Mouse (Mus musculus) heart, embryonic 10.5 days (tissue): ENCODE data around the gene Gm28053. TPM values are rescaled to one million over a fixed set of nuclear protein-coding genes. Genes with fewer than 3 reads are reported as not detected.

Experiments used
- DNase-seq: peaks from one replicate; pipeline ENCODE4 v3.0.0-alpha.2; 2017; ENCODE audit warnings: low spot score
- H3K27ac ChIP-seq: fragments of 300-500 bp; sonication (generic); 2 replicates; pipeline ENCODE4 v1.5.1; 2016; ENCODE audit warnings: mild to moderate bottlenecking
- H3K27me3 ChIP-seq: fragments of 300-500 bp; sonication (generic); 2 replicates; pipeline ENCODE4 v1.6.1; 2016; ENCODE audit warnings: mild to moderate bottlenecking; ENCODE audit not compliant: poor library complexity, insufficient read depth, severe bottlenecking
- H3K36me3 ChIP-seq: fragments of 300-500 bp; sonication (generic); 2 replicates; pipeline ENCODE4 v1.6.1; 2016; ENCODE audit warnings: mild to moderate bottlenecking, moderate library complexity
- H3K4me1 ChIP-seq: fragments of 300-500 bp; sonication (generic); 2 replicates; pipeline ENCODE4 v1.6.1; 2016; ENCODE audit warnings: mild to moderate bottlenecking
- H3K4me3 ChIP-seq: fragments of 300-500 bp; sonication (generic); 2 replicates; pipeline ENCODE4 v1.5.1; 2016; ENCODE audit warnings: mild to moderate bottlenecking, moderate library complexity
- H3K9me3 ChIP-seq: fragments of 300-500 bp; sonication (generic); 2 replicates; pipeline ENCODE4 v1.6.1; 2016; ENCODE audit warnings: mild to moderate bottlenecking, moderate library complexity
- WGBS: fragments of 180-500 bp; shearing (Covaris S2); methylation state at CpG from one replicate; pipeline ENCODE4 v1.1.7; 2016; 5-methylcytosine and 5-hydroxymethylcytosine counted together
- polyA plus RNA-seq: library from polyadenylated mRNA; unstranded; fragments of >200 nt; fragmentation: Nextera tagmentation; extraction: Ambion mirVana; gene quantifications from 2 replicates; pipeline ENCODE4 v1.2.1, GENCODE M21; 2016

Gm28053 gene
- polyA plus RNA-seq, 1 experiment from 2014 or later = 1.9 TPM

DNA sequence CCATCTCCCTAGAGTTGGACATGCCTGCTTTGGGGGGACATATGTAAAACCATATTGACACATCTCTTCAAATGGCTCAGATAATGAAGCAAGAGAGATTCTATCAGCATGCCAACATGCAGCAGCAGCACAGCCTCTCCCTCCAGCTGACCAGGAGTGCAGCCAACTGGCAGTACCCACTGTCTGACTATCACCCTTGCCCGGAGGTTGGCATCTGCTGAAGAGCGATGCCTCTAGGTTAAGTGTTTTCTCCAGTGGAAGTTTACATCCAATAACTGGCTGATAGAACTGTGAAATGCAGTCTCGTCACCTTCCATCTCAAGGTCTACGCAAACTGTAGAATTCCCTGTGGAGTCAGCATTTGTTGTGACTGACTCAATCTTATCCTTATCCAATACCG lies 19.3 kb downstream of the Gm28053 start:
- Histone ChIP-seq H3K4me3 (no peak overlapping the region), H3K27ac (no peak overlapping the region), H3K4me1 (peaks cover 15% of the 10 kb centered on the region), H3K9me3 (no peaks in the 10 kb centered on the region), H3K27me3 (peaks cover 21% of the 10 kb centered on the region), H3K36me3 (peaks cover 3% of the 10 kb centered on the region; the same call in 1 of the 2 replicates)
- 73% methylated on average over 5 of the region's 5 CpGs for WGBS
- no peak for DNase-seq

DNA sequence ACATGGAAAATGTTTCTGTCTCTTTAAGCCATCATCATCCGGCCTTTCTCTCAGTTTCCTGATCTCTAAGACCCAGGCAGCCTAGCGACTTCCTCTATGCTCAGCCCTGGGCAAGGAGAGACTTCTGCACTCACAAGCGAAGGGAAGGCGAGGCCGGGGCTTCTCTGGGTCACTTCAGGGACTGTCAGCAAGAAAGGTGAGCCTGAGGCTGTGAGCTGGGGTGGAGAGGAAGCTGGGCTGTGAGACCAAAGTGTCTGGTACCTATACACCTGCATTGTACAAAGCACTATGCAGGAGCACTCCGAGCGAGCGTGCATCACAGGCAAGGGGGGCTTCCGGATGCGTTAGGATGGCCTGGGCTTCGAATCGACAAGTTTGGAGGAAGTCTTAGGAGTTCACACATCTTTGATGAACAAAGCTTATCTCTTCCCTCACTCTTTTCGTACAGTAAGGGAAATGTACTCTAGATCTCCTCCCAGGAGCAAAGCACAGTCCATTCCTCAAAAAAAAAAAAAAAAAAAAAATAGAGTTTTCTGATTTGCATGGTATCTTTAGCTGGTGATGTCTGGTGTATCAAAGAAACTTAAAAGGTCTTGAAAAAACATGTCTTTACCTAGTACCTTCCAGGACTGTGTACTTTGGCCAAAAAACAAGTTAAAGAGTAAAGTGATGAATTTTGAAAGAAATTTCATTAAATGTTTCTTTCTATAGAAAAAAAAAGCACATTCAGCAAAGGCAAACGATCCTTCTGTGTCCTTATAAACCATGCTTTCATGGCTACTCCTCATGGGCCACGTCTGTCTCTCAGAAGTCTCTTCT lies 20.8 kb downstream of the Gm28053 start, which contains the start of gene Gimap1:
TSS of gene Gimap1 (plus strand) at position 94 of the 819 bp plus-strand sequence.
- H3K9me3 ChIP-seq = no peaks in the 10 kb centered on the region
- DNase-seq = peak; percentile 73
- H3K4me1 ChIP-seq = peaks cover 19% of the 10 kb centered on the region
- 58% methylated on average over 15 of the region's 15 CpGs for WGBS
- H3K36me3 ChIP-seq = peaks cover 6% of the 10 kb centered on the region; the same call in 1 of the 2 replicates
- no peak within 1 kb of the TSS for H3K27ac ChIP-seq
- H3K27me3 ChIP-seq = peaks cover 34% of the 10 kb centered on the region
- H3K4me3 ChIP-seq = peak within 1 kb of the TSS; percentile 42

DNA sequence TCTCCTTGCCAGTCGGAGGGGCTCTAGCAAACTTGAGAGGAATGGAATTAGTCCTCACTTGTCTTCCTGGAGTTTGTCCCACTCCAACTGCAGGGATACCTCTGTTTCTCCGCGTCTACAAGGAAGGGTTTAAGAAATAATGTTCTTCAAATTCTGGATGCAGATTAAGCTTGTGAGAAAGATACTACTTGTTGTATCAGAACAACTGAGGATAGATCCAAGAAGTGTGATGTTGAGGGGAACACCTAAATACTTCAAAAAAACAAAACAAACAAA lies 21.3 kb downstream of the Gm28053 start:
- Histone ChIP-seq H3K36me3 (peaks cover 6% of the 10 kb centered on the region; the same call in 1 of the 2 replicates), H3K4me1 (peaks cover 19% of the 10 kb centered on the region), H3K4me3 (0 out of 2 replicates have a peak overlapping the region, but pooled peaks have one; percentile 22), H3K27ac (no peak overlapping the region), H3K27me3 (peaks cover 34% of the 10 kb centered on the region), H3K9me3 (no peaks in the 10 kb centered on the region)
- 81% methylated on average over 3 of the region's 3 CpGs for whole genome bisulfite sequencing
- DNase-seq = peak; percentile 24

DNA sequence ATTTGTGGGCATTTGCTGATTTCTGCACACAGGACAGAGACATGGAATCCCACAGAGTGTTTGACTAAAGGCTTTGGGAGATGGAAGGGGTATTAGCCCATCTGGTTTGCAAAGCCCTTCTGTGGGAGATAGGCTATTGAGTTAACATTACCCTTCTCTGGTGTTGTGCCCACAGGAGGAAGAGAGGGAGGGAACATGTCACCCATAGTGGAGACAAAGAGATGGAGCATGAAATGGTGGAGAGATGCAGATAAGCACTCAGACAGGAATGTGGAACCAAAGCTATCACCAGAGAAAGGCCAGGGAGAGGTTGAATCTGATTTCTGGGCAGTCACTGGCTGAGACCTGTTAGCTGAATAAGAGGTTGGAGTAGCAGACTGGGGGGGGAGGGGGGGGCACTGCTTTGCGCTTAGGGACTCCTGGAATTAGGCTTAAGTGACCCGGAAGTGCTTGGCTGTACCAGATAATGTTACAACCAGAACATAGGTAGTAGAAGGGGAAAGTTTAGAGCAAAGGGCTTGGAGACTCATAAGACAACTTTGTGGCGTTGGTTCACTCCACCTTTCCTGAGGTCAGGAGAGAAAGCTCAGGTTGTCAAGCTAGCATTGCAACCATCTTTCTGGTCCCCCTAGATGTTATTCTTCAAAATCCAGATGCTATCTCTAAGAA lies 22.2 kb downstream of the Gm28053 start:
- Histone ChIP-seq H3K27ac (no peak overlapping the region), H3K27me3 (peaks cover 41% of the 10 kb centered on the region), H3K4me1 (peaks cover 19% of the 10 kb centered on the region), H3K4me3 (0 out of 2 replicates have a peak overlapping the region, but pooled peaks have one; percentile 7), H3K9me3 (no peaks in the 10 kb centered on the region), H3K36me3 (peaks cover 6% of the 10 kb centered on the region; the same call in 1 of the 2 replicates)
- DNase-seq = peak; percentile 42
- WGBS = 51% methylated on average over 3 of the region's 3 CpGs

DNA sequence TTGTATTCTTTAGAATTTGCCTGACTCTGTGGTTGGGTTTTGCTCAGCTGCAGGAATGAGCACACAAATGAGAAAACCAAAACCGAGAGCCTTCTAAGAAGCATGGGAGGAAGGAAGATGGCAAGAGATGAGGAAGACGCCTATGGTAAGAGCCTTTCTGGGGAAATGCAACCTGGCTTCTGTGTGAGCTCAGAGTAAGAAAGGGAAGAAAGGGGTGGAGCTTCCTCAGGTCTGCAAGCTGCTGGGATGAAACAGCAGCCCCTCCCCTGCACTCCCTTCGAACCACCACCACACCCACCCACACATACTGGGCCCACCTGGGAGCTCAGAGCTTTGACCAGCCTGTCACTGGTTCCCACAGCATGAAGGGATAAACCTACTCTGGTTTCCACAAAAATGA lies 22.9 kb downstream of the Gm28053 start:
- Histone ChIP-seq H3K27ac (no peak overlapping the region), H3K4me3 (no peak overlapping the region), H3K27me3 (peaks cover 47% of the 10 kb centered on the region), H3K4me1 (peaks cover 26% of the 10 kb centered on the region), H3K36me3 (peaks cover 6% of the 10 kb centered on the region; the same call in 1 of the 2 replicates), H3K9me3 (no peaks in the 10 kb centered on the region)
- DNase-seq = peak; percentile 58
- WGBS = 23% methylated on average over 3 of the region's 3 CpGs

DNA sequence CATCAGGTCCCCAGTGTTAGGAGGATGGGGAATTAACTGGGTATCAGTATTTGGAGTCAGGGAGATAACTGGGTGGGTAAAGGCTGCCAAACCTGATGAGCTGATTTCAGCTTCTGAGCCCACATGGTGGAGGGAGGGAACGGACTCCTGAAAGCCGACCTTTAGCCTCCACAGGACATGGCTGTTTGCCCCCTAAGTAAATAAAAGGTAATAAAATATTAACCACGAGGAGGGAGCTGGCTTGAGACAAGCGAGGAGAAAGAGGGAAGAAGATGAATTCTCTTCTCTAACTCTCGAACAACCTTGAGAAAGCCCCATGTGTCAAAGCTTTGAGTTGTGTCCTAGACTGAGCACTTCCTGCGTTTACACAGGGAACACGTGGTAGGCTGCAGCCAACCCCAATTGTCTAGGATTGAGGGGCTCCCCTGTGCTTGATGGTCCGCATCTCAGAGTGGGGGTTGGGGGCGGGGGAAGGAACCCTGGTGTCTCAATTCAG lies 23.4 kb downstream of the Gm28053 start:
- H3K9me3 ChIP-seq = no peaks in the 10 kb centered on the region
- H3K4me3 ChIP-seq = no peak overlapping the region
- H3K4me1 ChIP-seq = peaks cover 26% of the 10 kb centered on the region
- peak; percentile 71 for DNase-seq
- peaks cover 47% of the 10 kb centered on the region for H3K27me3 ChIP-seq
- peaks cover 6% of the 10 kb centered on the region; the same call in 1 of the 2 replicates for H3K36me3 ChIP-seq
- WGBS = 34% methylated on average over 9 of the region's 9 CpGs
- no peak overlapping the region for H3K27ac ChIP-seq

DNA sequence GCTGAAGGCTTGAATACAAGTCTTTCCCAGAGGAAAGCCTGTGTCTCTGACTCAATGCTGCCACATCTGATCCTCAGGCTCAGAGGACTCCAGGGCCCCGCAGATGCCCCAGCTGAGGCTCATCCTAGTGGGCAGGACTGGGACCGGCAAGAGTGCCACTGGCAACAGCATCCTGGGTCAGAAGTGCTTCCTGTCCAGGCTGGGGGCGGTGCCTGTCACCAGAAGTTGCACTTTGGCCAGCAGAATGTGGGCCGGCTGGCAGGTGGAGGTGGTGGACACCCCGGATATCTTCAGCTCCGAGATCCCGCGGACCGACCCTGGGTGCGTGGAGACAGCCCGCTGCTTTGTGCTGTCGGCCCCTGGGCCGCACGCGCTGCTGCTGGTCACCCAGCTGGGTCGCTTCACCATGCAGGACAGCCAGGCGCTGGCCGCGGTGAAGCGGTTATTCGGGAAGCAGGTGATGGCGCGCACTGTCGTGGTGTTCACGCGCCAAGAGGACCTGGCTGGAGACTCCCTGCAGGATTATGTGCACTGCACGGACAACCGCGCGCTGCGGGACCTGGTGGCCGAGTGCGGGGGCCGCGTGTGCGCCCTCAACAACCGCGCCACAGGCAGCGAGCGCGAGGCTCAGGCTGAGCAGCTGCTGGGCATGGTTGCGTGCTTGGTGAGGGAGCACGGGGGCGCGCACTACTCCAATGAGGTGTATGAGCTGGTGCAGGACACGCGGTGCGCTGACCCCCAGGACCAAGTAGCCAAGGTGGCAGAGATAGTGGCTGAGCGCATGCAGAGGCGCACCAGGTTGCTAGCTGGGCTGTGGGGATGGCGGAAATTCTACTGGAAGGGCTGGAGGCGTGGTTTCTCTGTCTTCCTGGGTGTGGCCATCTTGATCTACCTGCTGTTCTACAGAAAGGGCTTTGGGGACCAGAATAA lies 24.3 kb downstream of the Gm28053 start:
- Histone ChIP-seq H3K4me1 (peaks cover 26% of the 10 kb centered on the region), H3K27ac (peak overlapping the region; percentile 50; the same call in 1 of the 2 replicates), H3K4me3 (peak overlapping the region; percentile 61), H3K27me3 (peaks cover 47% of the 10 kb centered on the region), H3K36me3 (peaks cover 6% of the 10 kb centered on the region; the same call in 1 of the 2 replicates), H3K9me3 (no peaks in the 10 kb centered on the region)
- peak; percentile 75 for DNase-seq
- 9% methylated on average over 52 of the region's 52 CpGs for WGBS

DNA sequence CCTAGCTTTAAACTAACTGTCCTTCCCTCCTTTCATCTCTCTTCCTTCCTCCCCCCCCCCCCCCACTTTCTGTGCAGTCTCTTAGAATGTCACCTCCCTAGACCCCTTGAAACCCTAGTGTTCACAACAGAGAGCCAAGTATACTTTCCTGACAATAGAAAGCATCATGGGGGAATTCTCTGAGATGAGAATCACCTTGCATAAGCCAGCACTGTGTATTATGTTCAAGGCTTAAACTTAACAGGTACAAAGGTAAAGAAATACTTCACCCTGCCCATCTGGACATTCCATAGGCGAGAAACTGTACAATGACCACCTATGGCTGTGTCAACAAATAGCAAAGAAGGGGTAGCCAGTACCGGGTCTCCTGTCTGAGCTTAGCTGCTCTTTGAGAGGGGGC lies 27.1 kb downstream of the Gm28053 start:
- Histone ChIP-seq H3K27ac (0 out of 2 replicates have a peak overlapping the region, but pooled peaks have one; percentile 59), H3K27me3 (peaks cover 47% of the 10 kb centered on the region), H3K9me3 (no peaks in the 10 kb centered on the region), H3K4me3 (no peak overlapping the region), H3K36me3 (peaks cover 6% of the 10 kb centered on the region; the same call in 1 of the 2 replicates), H3K4me1 (peaks cover 26% of the 10 kb centered on the region)
- WGBS = 67% methylated on average over 2 of the region's 2 CpGs
- peak; percentile 38 for DNase-seq

DNA sequence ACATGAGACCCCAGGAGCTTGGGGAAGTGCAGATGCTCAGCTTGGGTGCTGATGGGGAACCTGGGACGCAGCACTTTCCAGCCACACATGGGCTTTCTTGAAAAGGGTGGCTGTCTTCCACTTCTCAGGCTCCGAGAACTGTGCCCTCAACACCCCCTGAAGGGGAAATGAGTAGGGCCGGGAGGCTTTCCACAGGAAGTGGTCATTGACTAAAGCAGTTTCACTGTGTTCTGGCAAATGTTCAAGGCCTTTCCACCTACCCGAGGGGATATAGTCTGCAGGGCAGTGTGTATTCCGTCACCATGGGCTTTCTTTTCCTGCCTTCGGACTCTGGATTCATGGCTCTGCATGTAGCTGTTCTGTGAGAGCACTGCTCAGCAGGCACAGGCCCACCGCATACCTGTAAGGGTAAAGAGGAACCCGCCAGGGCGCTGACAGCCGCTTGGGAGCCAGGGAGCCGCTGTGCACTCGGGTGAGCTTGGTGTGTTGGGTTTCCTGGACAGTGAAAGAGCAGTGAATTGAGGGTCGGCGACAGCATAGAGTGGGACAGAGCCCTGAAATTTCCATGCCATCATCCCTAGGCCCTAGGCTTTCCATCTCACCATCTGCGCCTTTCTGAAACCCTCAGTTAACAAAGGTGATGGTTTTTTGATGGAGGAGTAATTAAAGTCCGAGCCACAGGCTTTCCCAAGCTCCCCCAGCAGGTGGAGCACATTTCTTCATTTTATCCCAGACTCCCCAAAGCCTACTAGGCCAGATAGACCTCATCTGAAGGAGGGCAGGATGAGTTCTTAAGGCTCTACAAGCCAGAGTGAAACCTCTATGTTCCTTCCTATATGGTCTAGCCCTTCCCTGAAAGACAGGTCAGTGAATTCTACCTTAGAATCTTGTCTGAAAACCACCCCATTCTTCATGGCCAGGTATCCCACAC lies 27.8 kb downstream of the Gm28053 start, which contains the start of gene Gimap5:
TSS of gene Gimap5 (plus strand) at position 239 of the 931 bp plus-strand sequence.
- Histone ChIP-seq H3K27me3 (peaks cover 41% of the 10 kb centered on the region), H3K36me3 (peaks cover 6% of the 10 kb centered on the region; the same call in 1 of the 2 replicates), H3K4me3 (peak within 1 kb of the TSS; percentile 31; the same call in 1 of the 2 replicates), H3K4me1 (peaks cover 25% of the 10 kb centered on the region), H3K9me3 (no peaks in the 10 kb centered on the region), H3K27ac (peak within 1 kb of the TSS; percentile 71)
- peak; percentile 74 for DNase-seq
- 42% methylated on average over 16 of the region's 16 CpGs for WGBS

DNA sequence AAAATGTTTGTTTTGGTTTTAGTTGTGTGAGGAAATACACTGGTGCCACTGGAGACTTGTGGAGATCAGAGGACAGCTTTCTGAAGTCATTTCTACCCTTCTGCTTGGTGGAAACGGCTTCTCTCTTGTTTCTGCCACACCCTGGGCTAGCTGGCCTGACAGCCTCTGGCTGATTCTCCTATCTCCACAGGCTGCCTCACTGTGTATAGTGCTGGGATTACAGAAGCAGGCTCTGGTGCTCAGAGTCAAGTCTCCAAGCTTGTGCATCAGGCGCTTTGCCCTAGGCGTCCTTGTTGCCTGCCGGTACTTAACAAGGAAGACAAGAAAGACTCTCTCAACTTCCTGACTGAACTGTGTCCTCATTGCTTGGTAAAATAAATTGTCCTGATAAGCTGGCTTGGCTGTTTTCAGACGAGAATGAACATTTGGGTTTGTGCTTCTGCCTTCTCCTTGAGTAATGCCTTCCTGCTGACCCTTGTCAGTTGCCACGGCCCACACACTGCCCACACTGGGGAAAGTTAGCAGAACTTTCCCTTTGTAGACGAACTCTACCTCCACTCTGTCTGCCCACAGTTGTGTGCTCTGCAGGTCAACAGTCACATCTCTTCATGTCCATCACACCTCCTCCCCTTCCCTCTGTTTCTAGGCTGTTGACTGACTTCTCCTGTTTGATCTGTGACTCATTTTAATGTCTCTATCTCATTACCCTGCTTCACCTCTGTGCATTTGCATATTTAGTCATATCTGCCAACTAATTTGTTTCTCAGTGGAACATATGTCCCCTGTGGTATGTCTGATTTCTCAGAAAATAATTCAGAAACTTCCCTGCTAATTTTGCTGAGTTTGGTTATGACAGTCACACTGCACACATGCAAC lies 28.9 kb downstream of the Gm28053 start:
- Histone ChIP-seq H3K36me3 (peaks cover 6% of the 10 kb centered on the region; the same call in 1 of the 2 replicates), H3K4me3 (no peak overlapping the region), H3K27ac (no peak overlapping the region; the same call in 1 of the 2 replicates), H3K9me3 (no peaks in the 10 kb centered on the region), H3K27me3 (peaks cover 30% of the 10 kb centered on the region), H3K4me1 (peaks cover 15% of the 10 kb centered on the region)
- 50% methylated on average over 7 of the region's 7 CpGs for WGBS
- DNase-seq = peak; percentile 46
